Comparison of ENCODE assay signal across 27 mouse cellular contexts in the genomic region with DNA sequence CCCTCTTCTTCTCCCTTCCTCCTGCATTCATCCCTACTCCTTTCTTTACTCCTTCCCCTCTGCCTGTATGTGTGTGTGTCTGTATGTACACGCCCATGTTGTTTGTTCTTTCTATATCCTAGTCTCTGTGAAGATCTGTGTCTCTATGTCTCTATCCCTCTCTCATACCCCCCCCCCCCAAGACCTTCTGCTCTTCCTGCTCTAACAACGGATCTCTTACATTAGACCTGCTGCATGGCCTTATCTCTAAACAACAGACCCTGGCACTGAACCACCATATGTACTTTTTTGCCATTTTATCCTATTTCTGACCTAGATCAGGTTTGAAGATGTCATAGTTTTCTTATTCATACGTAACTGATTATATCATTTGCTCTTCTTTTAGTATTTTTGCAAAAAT.
"Had no signal": no experiment of that assay in that cellular context is flagged by ENCODE, and none has a peak within 500 bp of the region (broad histone marks: within the 10 kb centered on the region; RNA-seq: fewer than 3 reads in every experiment).

No protein-coding gene starts in this region.

- H3K4me1 ChIP-seq: embryonic facial prominence, embryonic 10.5 days; embryonic facial prominence, embryonic 12.5 days; embryonic facial prominence, embryonic 13.5 days; embryonic facial prominence, embryonic 15.5 days; forebrain, embryonic 10.5 days; forebrain, embryonic 12.5 days; forebrain, embryonic 13.5 days; forebrain, embryonic 15.5 days had no signal

- H3K36me3 ChIP-seq: embryonic facial prominence, embryonic 10.5 days; embryonic facial prominence, embryonic 12.5 days; embryonic facial prominence, embryonic 13.5 days; embryonic facial prominence, embryonic 15.5 days; forebrain, embryonic 10.5 days; forebrain, embryonic 12.5 days; forebrain, embryonic 15.5 days had no signal

- H3K27ac ChIP-seq: embryonic facial prominence, embryonic 10.5 days; embryonic facial prominence, embryonic 12.5 days; embryonic facial prominence, embryonic 13.5 days; embryonic facial prominence, embryonic 15.5 days; forebrain, embryonic 10.5 days; forebrain, embryonic 12.5 days; forebrain, embryonic 13.5 days; forebrain, embryonic 15.5 days; gastrocnemius, adult 2 months; heart, adult 2 months had no signal

- DNase-seq: cerebellum, adult 9-10 months; cerebellum, adult 9-11 months; cerebellum, postnatal 10 days; cerebellum, postnatal 14 days; cerebellum, postnatal 25 days; cerebellum, postnatal 36 days; embryo, embryonic 11 days; forebrain, postnatal 0 days; gastrocnemius, adult 2 months; gastrocnemius, postnatal 10 days; gastrocnemius, postnatal 14 days; gastrocnemius, postnatal 25 days; gastrocnemius, postnatal 36 days; heart, adult 11 months; heart, adult 18-20 months; heart, adult 2 months had no signal

- H3K4me3 ChIP-seq: embryonic facial prominence, embryonic 10.5 days; embryonic facial prominence, embryonic 12.5 days; embryonic facial prominence, embryonic 13.5 days; embryonic facial prominence, embryonic 15.5 days; erythroblast, embryonic 14.5 days; forebrain, embryonic 10.5 days; forebrain, embryonic 12.5 days; forebrain, embryonic 13.5 days; forebrain, embryonic 15.5 days; gastrocnemius, adult 2 months; heart, adult 2 months had no signal

- H3K9ac ChIP-seq: embryonic facial prominence, embryonic 12.5 days; embryonic facial prominence, embryonic 13.5 days; embryonic facial prominence, embryonic 15.5 days; forebrain, embryonic 12.5 days; forebrain, embryonic 13.5 days; forebrain, embryonic 15.5 days; forebrain, postnatal 0 days had no signal

- H3K4me2 ChIP-seq: embryonic facial prominence, embryonic 12.5 days; embryonic facial prominence, embryonic 13.5 days; embryonic facial prominence, embryonic 15.5 days; forebrain, embryonic 12.5 days; forebrain, embryonic 13.5 days; forebrain, embryonic 15.5 days had no signal

- H3K27me3 ChIP-seq: embryonic facial prominence, embryonic 12.5 days; embryonic facial prominence, embryonic 13.5 days; embryonic facial prominence, embryonic 15.5 days; forebrain, embryonic 12.5 days; forebrain, embryonic 13.5 days; forebrain, embryonic 15.5 days had no signal

- H3K9me3 ChIP-seq: embryonic facial prominence, embryonic 10.5 days; embryonic facial prominence, embryonic 12.5 days; embryonic facial prominence, embryonic 13.5 days; embryonic facial prominence, embryonic 15.5 days; forebrain, embryonic 10.5 days; forebrain, embryonic 12.5 days; forebrain, embryonic 13.5 days; forebrain, embryonic 15.5 days had no signal

- ATAC-seq: forebrain, embryonic 13.5 days; forebrain, embryonic 14.5 days; forebrain, embryonic 15.5 days; forebrain, embryonic 16.5 days; forebrain, postnatal 0 days had no signal
